Mouse (Mus musculus) liver, postnatal 0 days (tissue): ENCODE data around the gene Tulp2.
A peak's percentile ranks its signal among the peaks of the same experiment; 100 is the strongest.
"Not testable (repeated sequence)": the region's sequence is repeated elsewhere in the genome, so short reads cannot be mapped to it uniquely, and the experiment has no call there.

Source experiments
- CTCF ChIP-seq: sonication (generic); IDR thresholded peaks from 2 replicates; pipeline ENCODE4 v1.5.1; 2016; ENCODE audit warnings: antibody characterized with exemption, low read depth
- EP300 ChIP-seq: IDR thresholded peaks from 2 replicates; pipeline ENCODE4 v1.6.1; 2016; ENCODE audit warnings: antibody characterized with exemption, low read depth, mild to moderate bottlenecking

DNA sequence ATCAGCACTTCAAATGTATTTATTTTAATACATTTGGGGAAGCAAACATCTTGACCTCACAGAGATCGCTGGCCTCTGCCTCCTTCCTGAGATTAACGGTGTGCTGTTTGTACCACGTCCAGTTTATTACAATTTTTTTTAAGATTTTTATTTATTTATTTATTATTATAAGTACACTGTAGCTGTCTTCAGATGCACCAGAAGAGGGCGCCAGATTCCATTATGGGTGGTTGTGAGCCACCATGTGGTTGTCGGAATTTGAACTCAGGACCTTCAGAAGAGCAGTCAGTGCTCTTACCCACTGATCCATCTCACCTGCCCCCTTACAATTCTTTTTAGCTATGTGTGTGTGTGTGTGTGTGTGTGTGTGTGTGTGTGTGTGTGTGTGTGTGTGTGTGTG, 35.2 kb downstream of the Tulp2 start:
- peak; percentile 51 for TF ChIP-seq CTCF
- TF ChIP-seq EP300 = not testable (repeated sequence)
